Mouse (Mus musculus) G1E (cell line): ENCODE results near the gene Bbs5. TPM values are rescaled to one million over a fixed set of nuclear protein-coding genes. Genes with fewer than 3 reads are reported as not detected.

Experiments used
- ATAC-seq: 2 replicates; pipeline ENCODE4 v1.8.0; 2016; ENCODE audit warnings: mild to moderate bottlenecking; ENCODE audit not compliant: insufficient number of reproducible peaks, poor library complexity, low FRiP score, severe bottlenecking; ENCODE audit errors: extremely low read depth
- DNase-seq: peaks from one replicate; pipeline ENCODE4 v3.0.0; 2012; ENCODE audit warnings: low spot score
- H3K27me3 ChIP-seq: 2 replicates; pipeline ENCODE4 v1.6.1; 2012; ENCODE audit warnings: mild to moderate bottlenecking, low read length, inconsistent platforms; ENCODE audit not compliant: insufficient read depth
- H3K36me3 ChIP-seq: replicated peaks from 2 replicates; pipeline ENCODE3; 2012; ENCODE audit warnings: mild to moderate bottlenecking, inconsistent platforms
- H3K4me1 ChIP-seq: 2 replicates; pipeline ENCODE4 v1.6.1; 2012; ENCODE audit warnings: low read depth, low read length, inconsistent platforms, mixed read lengths; ENCODE audit not compliant: insufficient read depth
- H3K4me3 ChIP-seq: 2 replicates; pipeline ENCODE4 v1.5.1; 2012; ENCODE audit warnings: low read depth, mild to moderate bottlenecking, inconsistent platforms, low read length, moderate library complexity, mixed read lengths
- H3K9me3 ChIP-seq: replicated peaks from 2 replicates; pipeline ENCODE4 v1.6.1; 2012; ENCODE audit warnings: inconsistent platforms
- CTCF ChIP-seq: IDR thresholded peaks from 2 replicates; pipeline ENCODE4 v1.5.1; 2012; ENCODE audit warnings: low read depth, low read length, inconsistent platforms, mixed read lengths
- GATA1 ChIP-seq: IDR thresholded peaks from 2 replicates; pipeline ENCODE4 v1.6.1; 2012; ENCODE audit warnings: borderline replicate concordance, low read length, inconsistent platforms, mixed read lengths
- GATA2 ChIP-seq: IDR thresholded peaks from 2 replicates; pipeline ENCODE4 v1.6.1; 2012; ENCODE audit warnings: low read depth, low read length, inconsistent platforms, borderline replicate concordance
- POLR2AphosphoS5 ChIP-seq: IDR thresholded peaks from 2 replicates; pipeline ENCODE4 v1.6.1; 2012; ENCODE audit warnings: low read depth, low read length, inconsistent platforms; ENCODE audit not compliant: insufficient replicate concordance
- TAL1 ChIP-seq: conservative IDR thresholded peaks from 2 replicates; pipeline ENCODE4 v1.6.1; 2012; ENCODE audit warnings: low read depth, low read length, inconsistent platforms, mixed read lengths
- polyA plus RNA-seq: library from polyadenylated mRNA; stranded (reverse); fragments of >175 nt; gene quantifications from 2 replicates; pipeline ENCODE4 v1.2.3, GENCODE M21; 2012
- total RNA-seq, 2 experiments: library from RNA; stranded (forward) in 1 of 2; stranded (reverse) in 1 of 2; fragments of 200-1000 nt in 1 of 2; fragments of >200 nt in 1 of 2; fragmentation: Nextera tagmentation in 1 of 2; gene quantifications; 2 replicates each; pipeline ENCODE4 v1.2.3; 2014 to 2017

Gene Bbs5
- total and polyA plus RNA-seq, 3 experiments: 0.09 to 1.1 TPM; not detected in 1

DNA sequence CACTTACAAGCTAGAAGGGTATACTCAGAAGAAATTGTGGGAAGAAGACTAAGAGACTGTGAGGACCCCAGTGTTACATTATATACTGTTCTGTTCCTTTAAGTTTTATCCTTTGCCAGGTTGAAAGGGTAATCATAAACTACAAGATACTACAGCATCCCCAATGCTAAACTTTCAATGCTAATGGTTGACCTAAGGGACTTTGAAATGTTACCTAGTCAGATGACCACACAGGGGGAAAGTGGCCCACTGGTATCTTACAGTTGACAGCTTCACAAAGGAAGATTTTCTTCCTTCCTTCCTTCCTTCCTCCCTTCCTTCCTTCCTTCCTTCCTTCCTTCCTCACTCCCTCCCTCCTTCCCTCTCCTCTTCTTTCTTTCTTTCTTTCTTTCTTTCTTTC is 28.6 kb upstream of the Bbs5 start:
- ATAC-seq (no peak), DNase-seq (no peak)
- Histone ChIP-seq H3K27me3 (peaks cover 17% of the 10 kb centered on the region), H3K9me3 (no peaks in the 10 kb centered on the region), H3K36me3 (no peaks in the 10 kb centered on the region), H3K4me3 (no peak overlapping the region), H3K4me1 (peaks cover 25% of the 10 kb centered on the region)
- TF ChIP-seq GATA2 (no peak), GATA1 (no peak), CTCF (no peak), TAL1 (no peak), POLR2AphosphoS5 (no peak)

DNA sequence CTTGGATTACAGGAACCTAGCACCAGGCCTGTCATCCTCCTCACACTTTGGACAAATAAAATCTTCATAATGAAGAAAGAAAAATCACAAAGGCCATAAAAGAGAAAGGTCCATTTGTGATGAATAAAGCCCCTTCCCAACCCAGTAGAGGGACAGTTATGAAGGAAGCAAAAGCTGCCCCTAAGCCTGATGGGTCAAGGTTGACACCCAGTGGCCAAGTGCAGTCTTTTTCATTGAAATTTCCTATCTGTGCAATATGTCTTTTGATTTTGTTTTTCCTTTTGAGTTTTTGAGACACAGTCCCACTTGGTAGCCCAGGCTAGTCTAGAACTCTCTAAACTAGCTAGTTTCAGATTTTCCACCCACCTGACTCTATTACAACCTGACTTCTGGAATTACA is 27.7 kb upstream of the Bbs5 start:
- Histone ChIP-seq H3K4me1 (peaks cover 16% of the 10 kb centered on the region), H3K36me3 (no peaks in the 10 kb centered on the region), H3K9me3 (no peaks in the 10 kb centered on the region), H3K4me3 (no peak overlapping the region), H3K27me3 (peaks cover 20% of the 10 kb centered on the region)
- no peak for DNase-seq
- TF ChIP-seq CTCF (no peak), POLR2AphosphoS5 (no peak), GATA2 (no peak), TAL1 (no peak), GATA1 (no peak)
- no peak for ATAC-seq

DNA sequence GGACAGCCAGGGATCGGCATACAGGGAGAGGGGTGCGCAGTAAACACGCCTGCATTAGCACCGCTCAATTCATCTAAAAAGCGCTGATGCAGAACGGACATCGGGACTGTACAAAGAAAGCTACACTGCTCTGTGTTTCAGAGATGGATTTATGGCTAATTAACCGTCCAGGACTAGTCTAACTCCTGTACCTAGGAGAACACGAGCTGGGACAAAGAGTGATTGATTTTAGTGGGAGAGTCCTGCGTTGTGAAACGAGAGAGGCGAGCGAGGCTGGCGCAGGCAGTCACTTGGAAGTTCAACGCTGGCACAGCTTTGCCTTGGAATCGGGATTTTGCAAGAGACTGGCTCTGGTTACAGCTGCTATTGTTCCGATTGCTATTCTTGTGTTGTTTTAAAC is 17.8 kb upstream of the Bbs5 start:
- H3K27me3 ChIP-seq: peaks cover 27% of the 10 kb centered on the region
- H3K4me3 ChIP-seq: no peak overlapping the region
- no peaks in the 10 kb centered on the region for H3K9me3 ChIP-seq
- TF ChIP-seq GATA2: no peak
- TF ChIP-seq TAL1: no peak
- TF ChIP-seq CTCF: no peak
- TF ChIP-seq POLR2AphosphoS5: no peak
- no peak for TF ChIP-seq GATA1
- no peaks in the 10 kb centered on the region for H3K36me3 ChIP-seq
- peaks cover 2% of the 10 kb centered on the region; the same call in 1 of the 2 replicates for H3K4me1 ChIP-seq
- DNase-seq (no peak), ATAC-seq (no peak)

- DNase-seq (no peak), ATAC-seq (no peak)
- H3K36me3 ChIP-seq: no peaks in the 10 kb centered on the region
- H3K27me3 ChIP-seq: peaks cover 24% of the 10 kb centered on the region
- H3K4me1 ChIP-seq: peaks cover 2% of the 10 kb centered on the region; the same call in 1 of the 2 replicates
- TF ChIP-seq CTCF (no peak), POLR2AphosphoS5 (no peak), GATA1 (no peak), GATA2 (no peak), TAL1 (no peak)
- H3K4me3 ChIP-seq: no peak overlapping the region
- no peaks in the 10 kb centered on the region for H3K9me3 ChIP-seq
These were observed 17.1 kb upstream of the Bbs5 start for GRCm38 (mm10) chr2:69629914-69630313.

DNA sequence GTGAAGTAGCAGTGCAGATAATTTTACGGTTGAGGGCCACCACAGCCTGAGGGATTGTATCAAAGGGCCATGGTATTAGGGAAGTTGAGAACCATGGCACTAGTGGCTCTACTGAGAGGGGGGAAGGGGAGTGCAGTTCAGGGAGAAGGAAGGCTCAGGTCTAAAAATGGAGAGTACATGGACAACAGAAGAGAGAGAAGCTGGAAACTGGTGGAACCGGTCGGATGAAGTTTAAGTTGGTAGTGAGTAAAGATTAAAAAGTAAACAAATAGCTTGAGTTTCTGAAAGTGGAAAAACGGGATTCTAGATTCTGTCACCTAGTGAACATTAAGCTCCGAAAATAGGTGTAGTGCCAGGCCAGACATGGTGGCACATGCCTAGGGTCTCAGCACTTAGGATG is 16.2 kb upstream of the Bbs5 start:
- peaks cover 22% of the 10 kb centered on the region for H3K27me3 ChIP-seq
- DNase-seq: no peak

GRCm38 (mm10) chr2:69631449-69631848 is 15.5 kb upstream of the Bbs5 start:
- H3K4me1 ChIP-seq: peaks cover 5% of the 10 kb centered on the region
- H3K4me3 ChIP-seq: no peak overlapping the region
- DNase-seq (no peak), ATAC-seq (no peak; the same call in 1 of the 2 replicates)
- TF ChIP-seq TAL1 (no peak), POLR2AphosphoS5 (no peak), GATA1 (no peak), CTCF (no peak)
- H3K27me3 ChIP-seq: peaks cover 21% of the 10 kb centered on the region
- H3K9me3 ChIP-seq: peaks cover 2% of the 10 kb centered on the region; the same call in 1 of the 2 replicates
- no peaks in the 10 kb centered on the region for H3K36me3 ChIP-seq

More for the DNA sequence above, 16.2 kb upstream of the Bbs5 start:
- H3K36me3 ChIP-seq: no peaks in the 10 kb centered on the region
- ATAC-seq: no peak
- H3K4me3 ChIP-seq: no peak overlapping the region
- TF ChIP-seq GATA1 (no peak), TAL1 (no peak), POLR2AphosphoS5 (no peak), CTCF (no peak), GATA2 (no peak)
- peaks cover 5% of the 10 kb centered on the region for H3K4me1 ChIP-seq
- H3K9me3 ChIP-seq: no peaks in the 10 kb centered on the region
